Mouse (Mus musculus): ENCODE measurements around the gene Natd1. TPM values are rescaled to one million over a fixed set of nuclear protein-coding genes. Genes with fewer than 3 reads are reported as not detected.

Gene Natd1
- polyA plus RNA-seq, 1 experiment from 2014 or later, result 18.8 TPM

DNA sequence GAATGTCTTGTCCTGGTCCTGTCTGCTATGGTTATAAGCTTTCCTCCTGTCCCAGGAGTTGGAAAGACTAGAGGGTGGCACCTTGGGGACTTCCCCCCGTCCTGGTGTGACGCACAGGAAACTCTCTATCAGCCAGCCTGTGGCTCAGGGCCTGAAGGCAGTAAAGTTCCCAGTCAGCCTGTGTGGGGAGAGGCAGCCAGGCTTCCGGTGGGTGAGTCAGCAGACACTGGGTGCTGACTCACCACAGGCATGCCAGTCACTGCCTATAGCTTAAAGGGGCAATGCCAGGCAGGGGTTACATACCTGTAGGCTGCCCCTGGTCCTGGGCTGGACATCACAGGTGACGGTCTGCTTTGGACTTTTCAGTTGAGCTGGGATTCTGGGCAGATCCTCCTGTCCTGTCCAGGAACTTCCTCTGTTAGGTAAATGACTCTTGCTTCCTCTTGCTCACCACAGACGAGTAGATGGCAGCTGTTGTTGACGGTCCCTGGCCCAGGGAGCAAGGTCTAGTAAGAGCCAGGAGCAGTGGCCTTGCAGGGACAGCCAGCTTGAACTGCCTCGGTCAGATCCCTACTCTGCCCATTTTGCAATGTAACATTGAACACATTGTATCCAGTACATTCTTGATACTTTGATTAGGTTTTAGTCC, 20.9 kb upstream of the Natd1 start:
- Histone ChIP-seq H3K9ac (ENCODE audit: low read depth, low read length) (no peak overlapping the region), H3K4me1 (replicated peaks; ENCODE audit: control insufficient read depth, insufficient read depth, low read length) (peaks cover 2% of the 10 kb centered on the region; the same call in 1 of the 2 replicates), H3K36me3 (ENCODE audit: control insufficient read depth, insufficient read depth, low read length) (no peaks in the 10 kb centered on the region), H3K27ac (ENCODE audit: low read depth, low read length) (no peak overlapping the region), H3K4me3 (ENCODE audit: low read depth, low read length) (no peak overlapping the region), H3K4me2 (replicated peaks; ENCODE audit: low read depth, low read length) (no peak overlapping the region), H3K9me3 (ENCODE audit: control insufficient read depth, low read length) (no peaks in the 10 kb centered on the region), H3K27me3 (ENCODE audit: control insufficient read depth, insufficient read depth, low read length) (no peaks in the 10 kb centered on the region)
- no peak for ATAC-seq (ENCODE audit: low FRiP score)
- no peak for DNase-seq (ENCODE audit: low spot score)
- 88% methylated on average over 7 of the region's 7 CpGs for WGBS

DNA sequence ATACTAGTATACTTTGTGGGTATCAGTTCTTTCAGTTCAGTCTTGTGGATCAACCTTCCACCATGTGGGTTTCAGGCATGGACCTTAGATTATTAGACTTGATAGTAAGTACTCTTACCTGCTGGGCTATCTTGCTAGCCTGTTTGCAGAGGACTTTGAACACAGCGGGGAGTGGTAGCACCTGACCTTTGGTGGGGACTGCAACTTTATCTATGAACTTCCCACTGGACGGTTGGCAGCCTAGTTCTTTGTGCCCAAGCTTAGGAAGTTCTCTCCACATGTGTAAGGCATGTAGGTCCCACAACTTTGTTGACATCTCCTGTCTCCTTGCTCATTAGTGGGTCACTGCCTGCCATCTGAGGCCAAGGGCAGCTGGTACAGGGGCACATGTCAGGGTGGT, 20.2 kb upstream of the Natd1 start:
- Histone ChIP-seq H3K27me3 (ENCODE audit: control insufficient read depth, insufficient read depth, low read length) (no peaks in the 10 kb centered on the region), H3K9ac (ENCODE audit: low read depth, low read length) (no peak overlapping the region), H3K27ac (ENCODE audit: low read depth, low read length) (no peak overlapping the region), H3K4me3 (ENCODE audit: low read depth, low read length) (no peak overlapping the region), H3K36me3 (ENCODE audit: control insufficient read depth, insufficient read depth, low read length) (no peaks in the 10 kb centered on the region), H3K4me1 (replicated peaks; ENCODE audit: control insufficient read depth, insufficient read depth, low read length) (peaks cover 2% of the 10 kb centered on the region; the same call in 1 of the 2 replicates), H3K4me2 (replicated peaks; ENCODE audit: low read depth, low read length) (no peak overlapping the region), H3K9me3 (ENCODE audit: control insufficient read depth, low read length) (no peaks in the 10 kb centered on the region)
- 88% methylated on average over 2 of the region's 2 CpGs for WGBS
- DNase-seq (ENCODE audit: low spot score) (no peak), ATAC-seq (ENCODE audit: low FRiP score) (no peak)

GRCm38 (mm10) chr11:60933178-60933930, 18.8 kb upstream of the Natd1 start:
- Histone ChIP-seq H3K27me3 (ENCODE audit: control insufficient read depth, insufficient read depth, low read length) (no peaks in the 10 kb centered on the region), H3K4me2 (replicated peaks; ENCODE audit: low read depth, low read length) (peak overlapping the region; percentile 81; the same call in 1 of the 2 replicates), H3K27ac (ENCODE audit: low read depth, low read length) (no peak overlapping the region), H3K9me3 (ENCODE audit: control insufficient read depth, low read length) (no peaks in the 10 kb centered on the region), H3K36me3 (ENCODE audit: control insufficient read depth, insufficient read depth, low read length) (no peaks in the 10 kb centered on the region), H3K4me1 (replicated peaks; ENCODE audit: control insufficient read depth, insufficient read depth, low read length) (peaks cover 2% of the 10 kb centered on the region; the same call in 1 of the 2 replicates), H3K9ac (ENCODE audit: low read depth, low read length) (peak overlapping the region; percentile 79; the same call in 1 of the 2 replicates), H3K4me3 (ENCODE audit: low read depth, low read length) (peak overlapping the region; percentile 69; the same call in 1 of the 2 replicates)
- ATAC-seq (ENCODE audit: low FRiP score), result no peak
- WGBS, result 84% methylated on average over 10 of the region's 10 CpGs
- DNase-seq (ENCODE audit: low spot score), result no peak

DNA sequence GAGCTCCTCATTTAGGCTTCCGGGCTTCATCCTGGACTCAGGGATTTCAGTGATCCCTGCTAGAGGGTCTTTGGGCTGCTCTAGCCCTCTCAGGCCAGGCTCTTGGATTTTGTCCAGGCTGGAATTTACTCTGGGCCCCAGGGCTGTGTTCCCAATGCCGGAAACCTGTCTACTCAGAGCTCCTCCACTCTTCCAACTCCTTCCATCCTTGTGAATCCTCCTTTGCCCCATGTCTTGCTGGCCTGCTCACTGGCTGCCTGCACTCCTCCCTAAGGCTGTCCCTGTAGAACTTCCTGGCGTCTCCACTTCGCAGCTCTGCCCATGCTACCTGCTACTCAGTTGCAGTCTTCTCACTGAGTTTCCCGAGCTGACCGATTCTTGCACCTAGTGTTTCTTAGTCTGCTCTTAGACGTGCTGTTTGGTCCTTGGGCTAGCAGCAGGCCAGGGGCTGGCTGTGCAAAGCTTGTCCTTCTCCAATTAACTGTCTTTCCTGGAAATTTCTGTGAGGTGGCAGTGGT, 18.0 kb upstream of the Natd1 start:
- Histone ChIP-seq H3K4me2 (replicated peaks; ENCODE audit: low read depth, low read length) (peak overlapping the region; percentile 81), H3K4me3 (ENCODE audit: low read depth, low read length) (peak overlapping the region; percentile 69), H3K36me3 (ENCODE audit: control insufficient read depth, insufficient read depth, low read length) (no peaks in the 10 kb centered on the region), H3K27ac (ENCODE audit: low read depth, low read length) (no peak overlapping the region; the same call in 1 of the 2 replicates), H3K4me1 (replicated peaks; ENCODE audit: control insufficient read depth, insufficient read depth, low read length) (peaks cover 5% of the 10 kb centered on the region), H3K9ac (ENCODE audit: low read depth, low read length) (peak overlapping the region; percentile 79), H3K9me3 (ENCODE audit: control insufficient read depth, low read length) (no peaks in the 10 kb centered on the region), H3K27me3 (ENCODE audit: control insufficient read depth, insufficient read depth, low read length) (no peaks in the 10 kb centered on the region)
- 9% methylated on average over 7 of the region's 7 CpGs for WGBS
- DNase-seq (ENCODE audit: low spot score) (no peak), ATAC-seq (ENCODE audit: low FRiP score) (no peak)

DNA sequence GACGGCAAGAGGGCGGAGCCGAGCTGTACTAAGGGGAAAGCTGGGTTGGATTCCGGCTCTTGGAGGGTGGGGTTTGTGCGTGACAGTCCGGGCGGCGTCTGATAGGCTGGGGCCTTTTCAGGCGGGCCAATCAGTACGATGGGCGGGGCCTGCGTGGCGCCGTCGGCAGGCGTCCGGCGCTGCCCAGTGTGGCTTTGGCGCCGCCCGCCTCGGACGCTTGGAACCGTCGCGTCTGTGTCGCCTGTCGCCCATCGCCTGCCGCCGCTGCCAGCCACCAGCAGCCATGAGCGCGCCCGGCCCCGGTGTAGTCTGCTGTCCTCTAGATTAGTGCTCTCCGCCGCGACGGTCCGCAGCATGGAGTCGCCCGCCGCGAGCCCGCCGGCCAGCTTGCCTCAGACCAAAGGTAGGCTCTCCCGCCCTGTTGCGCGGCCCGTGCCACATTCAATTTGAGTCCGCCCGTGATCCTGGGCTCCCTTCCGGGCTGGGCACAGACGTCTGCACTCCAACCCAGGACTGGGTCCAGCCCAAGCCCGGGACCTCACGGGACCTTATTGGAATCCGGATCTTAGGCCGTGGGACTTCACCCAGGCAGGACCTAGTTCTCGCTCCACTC, 17.4 kb upstream of the Natd1 start, which contains the start of gene Map2k3:
TSS of gene Map2k3 (plus strand) at position 165 of the 613 bp plus-strand sequence.
- Histone ChIP-seq H3K9ac (ENCODE audit: low read depth, low read length) (peak within 1 kb of the TSS; percentile 79), H3K4me2 (replicated peaks; ENCODE audit: low read depth, low read length) (peak within 1 kb of the TSS; percentile 81), H3K4me1 (replicated peaks; ENCODE audit: control insufficient read depth, insufficient read depth, low read length) (peaks cover 7% of the 10 kb centered on the region), H3K36me3 (ENCODE audit: control insufficient read depth, insufficient read depth, low read length) (no peaks in the 10 kb centered on the region), H3K4me3 (ENCODE audit: low read depth, low read length) (peak within 1 kb of the TSS; percentile 69), H3K27me3 (ENCODE audit: control insufficient read depth, insufficient read depth, low read length) (no peaks in the 10 kb centered on the region), H3K9me3 (ENCODE audit: control insufficient read depth, low read length) (no peaks in the 10 kb centered on the region), H3K27ac (ENCODE audit: low read depth, low read length) (peak within 1 kb of the TSS; percentile 7; the same call in 1 of the 2 replicates)
- WGBS, result under 1% methylated on average over 59 of the region's 59 CpGs
- ATAC-seq (ENCODE audit: low FRiP score), result peak; percentile 94
- peak; percentile 96 for DNase-seq (ENCODE audit: low spot score)

- Histone ChIP-seq H3K36me3 (ENCODE audit: control insufficient read depth, insufficient read depth, low read length) (no peaks in the 10 kb centered on the region), H3K4me1 (replicated peaks; ENCODE audit: control insufficient read depth, insufficient read depth, low read length) (peaks cover 8% of the 10 kb centered on the region), H3K27me3 (ENCODE audit: control insufficient read depth, insufficient read depth, low read length) (no peaks in the 10 kb centered on the region), H3K9me3 (ENCODE audit: control insufficient read depth, low read length) (no peaks in the 10 kb centered on the region), H3K4me3 (ENCODE audit: low read depth, low read length) (peak overlapping the region; percentile 69), H3K4me2 (replicated peaks; ENCODE audit: low read depth, low read length) (peak overlapping the region; percentile 81), H3K27ac (ENCODE audit: low read depth, low read length) (no peak overlapping the region), H3K9ac (ENCODE audit: low read depth, low read length) (peak overlapping the region; percentile 58)
- ATAC-seq (ENCODE audit: low FRiP score), result no peak; the same call in 1 of the 2 replicates
- DNase-seq (ENCODE audit: low spot score), result no peak
- WGBS, result 3% methylated on average over 30 of the region's 30 CpGs
Measured at GRCm38 (mm10) chr11:60931282-60931868, 16.8 kb upstream of the Natd1 start.

GRCm38 (mm10) chr11:60930724-60931281, 16.3 kb upstream of the Natd1 start:
- H3K4me1 ChIP-seq (replicated peaks; ENCODE audit: control insufficient read depth, insufficient read depth, low read length), result peaks cover 8% of the 10 kb centered on the region

DNA sequence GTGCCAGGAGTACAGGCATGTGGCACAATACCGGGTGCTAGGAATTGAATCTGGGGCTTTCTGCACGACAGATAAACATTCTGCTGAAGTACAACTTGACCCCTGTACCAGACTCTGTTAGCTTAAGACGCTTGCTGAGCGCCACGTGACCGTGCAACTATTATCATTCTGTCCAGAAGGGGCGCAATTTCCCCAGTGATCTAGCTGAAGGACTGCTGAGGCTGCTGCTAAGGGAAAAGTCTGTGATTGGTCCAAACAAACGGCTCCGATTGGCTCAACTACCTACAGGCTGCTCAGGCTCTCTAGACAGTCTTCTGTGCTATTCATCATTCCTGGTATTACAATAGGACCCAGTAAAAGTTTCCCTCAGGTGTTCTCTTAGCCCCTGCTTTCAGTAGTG, 12.7 kb upstream of the Natd1 start:
- no peak overlapping the region for H3K27ac ChIP-seq (ENCODE audit: low read depth, low read length)
- peak; percentile 96 for DNase-seq (ENCODE audit: low spot score)
- H3K36me3 ChIP-seq (ENCODE audit: control insufficient read depth, insufficient read depth, low read length), result no peaks in the 10 kb centered on the region
- peak overlapping the region; percentile 31 for H3K4me2 ChIP-seq (replicated peaks; ENCODE audit: low read depth, low read length)
- H3K9me3 ChIP-seq (ENCODE audit: control insufficient read depth, low read length), result no peaks in the 10 kb centered on the region
- no peak overlapping the region for H3K9ac ChIP-seq (ENCODE audit: low read depth, low read length)
- no peaks in the 10 kb centered on the region for H3K27me3 ChIP-seq (ENCODE audit: control insufficient read depth, insufficient read depth, low read length)
- H3K4me3 ChIP-seq (ENCODE audit: low read depth, low read length), result peak overlapping the region; percentile 13; the same call in 1 of the 2 replicates
- WGBS, result 2% methylated on average over 9 of the region's 9 CpGs
- peaks cover 6% of the 10 kb centered on the region for H3K4me1 ChIP-seq (replicated peaks; ENCODE audit: control insufficient read depth, insufficient read depth, low read length)
- peak; percentile 68 for ATAC-seq (ENCODE audit: low FRiP score)

More at GRCm38 (mm10) chr11:60930724-60931281, 16.3 kb upstream of the Natd1 start:
- Histone ChIP-seq H3K36me3 (ENCODE audit: control insufficient read depth, insufficient read depth, low read length) (no peaks in the 10 kb centered on the region), H3K27ac (ENCODE audit: low read depth, low read length) (no peak overlapping the region), H3K9me3 (ENCODE audit: control insufficient read depth, low read length) (no peaks in the 10 kb centered on the region), H3K4me2 (replicated peaks; ENCODE audit: low read depth, low read length) (peak overlapping the region; percentile 81), H3K9ac (ENCODE audit: low read depth, low read length) (no peak overlapping the region), H3K27me3 (ENCODE audit: control insufficient read depth, insufficient read depth, low read length) (no peaks in the 10 kb centered on the region), H3K4me3 (ENCODE audit: low read depth, low read length) (peak overlapping the region; percentile 69)
- DNase-seq (ENCODE audit: low spot score), result no peak
- ATAC-seq (ENCODE audit: low FRiP score), result no peak
- 31% methylated on average over 7 of the region's 7 CpGs for WGBS

Data from hindbrain, embryonic 11.5 days (tissue).